Mouse (Mus musculus) urinary bladder, postnatal 36 days (tissue): Measurements from ENCODE around the gene H2-M10.3.
"Not testable (repeated sequence)": the region's sequence is repeated elsewhere in the genome, so short reads cannot be mapped to it uniquely, and the experiment has no call there.

Experiments
- DNase-seq, 2 experiments: peaks; one replicate each; pipeline ENCODE4 v3.0.0; 2022; ENCODE audit warnings: low spot score in 2 of 2, mixed read lengths in 1 of 2

The H2-M10.3 gene

GRCm38 (mm10) chr17:36368317-36368716, at the start of gene H2-M10.3:
TSS of gene H2-M10.3 (minus strand) at chr17:36368417.
- DNase-seq, result not testable (repeated sequence)

- no peak for DNase-seq
Measured at GRCm38 (mm10) chr17:36417416-36417815, 49.2 kb upstream of the H2-M10.3 start.

DNA sequence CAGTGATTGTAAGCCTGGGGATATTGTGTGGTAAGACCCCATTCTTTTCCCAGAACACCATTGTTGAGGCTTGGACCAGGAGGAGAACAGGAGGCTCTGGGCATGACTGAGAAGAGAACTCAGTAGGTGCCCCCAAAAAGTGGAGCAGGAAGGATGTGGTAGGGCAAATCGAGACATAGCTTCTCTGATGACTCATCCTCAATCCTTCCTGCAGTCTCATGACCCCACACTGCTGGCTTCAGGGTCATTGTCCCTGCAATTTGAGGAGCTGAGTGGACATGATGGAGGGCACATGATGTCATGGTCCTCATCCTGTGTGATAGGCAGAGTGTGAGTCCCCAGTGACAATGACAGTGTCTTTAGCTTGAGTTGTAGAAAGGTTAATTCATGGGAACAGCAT, 47.2 kb upstream of the H2-M10.3 start:
- DNase-seq, result no peak

GRCm38 (mm10) chr17:36414361-36414760, 46.1 kb upstream of the H2-M10.3 start:
- no peak for DNase-seq

GRCm38 (mm10) chr17:36389907-36390306, 21.7 kb upstream of the H2-M10.3 start:
- no peak for DNase-seq

- not testable (repeated sequence) for DNase-seq
Measured at GRCm38 (mm10) chr17:36362404-36362803, 5.8 kb downstream of the H2-M10.3 start.

DNA sequence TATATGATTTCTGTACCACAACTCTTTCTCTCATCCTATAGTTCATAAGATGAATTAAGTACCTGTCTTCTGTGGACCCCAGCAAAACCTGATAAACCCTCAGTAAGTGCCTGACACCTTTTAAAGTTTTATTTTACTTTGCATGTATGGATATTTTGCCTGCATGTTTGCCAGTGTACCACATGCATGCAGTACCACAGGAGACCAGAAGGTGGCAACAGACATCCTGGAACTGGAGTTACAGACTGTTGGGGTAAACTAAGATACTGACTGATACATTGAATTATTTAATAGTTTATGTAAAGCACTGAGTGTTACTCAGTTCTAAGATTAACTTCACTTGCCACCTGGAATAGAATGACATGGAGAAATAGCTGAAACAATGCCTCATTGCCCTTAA, 10.7 kb downstream of the H2-M10.3 start:
- DNase-seq, result peak; percentile 27 to 30

- no peak for DNase-seq
Measured at GRCm38 (mm10) chr17:36355763-36356162, 12.5 kb downstream of the H2-M10.3 start.

DNA sequence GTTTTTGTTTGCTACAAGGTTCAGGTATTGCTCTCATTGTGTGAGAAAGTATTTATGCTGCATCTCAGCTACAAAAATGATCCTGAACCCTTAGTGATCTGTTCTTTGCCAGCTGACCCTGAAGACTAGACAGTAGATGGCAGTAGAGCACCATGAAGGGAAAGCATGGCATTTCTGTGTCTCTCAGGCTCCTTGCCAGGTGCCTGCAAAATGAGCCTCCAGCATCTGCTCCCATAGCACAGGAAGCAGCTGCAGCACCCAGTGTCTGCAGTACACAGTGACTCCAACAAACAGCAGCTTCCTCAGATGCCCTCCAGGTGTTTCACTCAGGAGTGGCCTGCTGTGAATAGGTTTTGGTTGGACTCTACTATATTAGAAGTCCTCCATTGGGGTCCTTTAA, 12.9 kb downstream of the H2-M10.3 start:
- DNase-seq, result peak; percentile 8 to 23

DNA sequence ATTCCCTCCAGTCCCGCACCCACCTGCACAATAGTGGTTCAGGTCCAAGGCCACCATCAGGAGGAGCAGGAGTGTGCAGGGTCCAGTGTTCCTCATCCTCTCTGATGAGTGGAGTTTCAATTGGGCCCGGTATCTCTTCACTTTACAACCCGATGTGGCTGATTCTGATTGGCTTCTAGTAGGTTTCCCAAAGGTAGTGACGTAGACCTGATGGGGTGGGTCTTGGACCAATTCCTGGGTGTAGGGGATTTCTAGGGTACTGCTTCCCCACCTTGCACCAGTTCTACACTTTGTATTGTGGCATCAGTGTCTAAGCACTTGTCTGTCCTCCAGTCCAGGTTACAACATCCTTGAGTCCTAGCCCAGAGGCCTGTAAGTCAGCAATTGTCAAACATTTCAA, 42.2 kb downstream of the H2-M10.3 start, which contains the start of gene H2-M10.1:
TSS of gene H2-M10.1 (minus strand) at position 101 of the 400 bp plus-strand sequence.
- no peak for DNase-seq

DNA sequence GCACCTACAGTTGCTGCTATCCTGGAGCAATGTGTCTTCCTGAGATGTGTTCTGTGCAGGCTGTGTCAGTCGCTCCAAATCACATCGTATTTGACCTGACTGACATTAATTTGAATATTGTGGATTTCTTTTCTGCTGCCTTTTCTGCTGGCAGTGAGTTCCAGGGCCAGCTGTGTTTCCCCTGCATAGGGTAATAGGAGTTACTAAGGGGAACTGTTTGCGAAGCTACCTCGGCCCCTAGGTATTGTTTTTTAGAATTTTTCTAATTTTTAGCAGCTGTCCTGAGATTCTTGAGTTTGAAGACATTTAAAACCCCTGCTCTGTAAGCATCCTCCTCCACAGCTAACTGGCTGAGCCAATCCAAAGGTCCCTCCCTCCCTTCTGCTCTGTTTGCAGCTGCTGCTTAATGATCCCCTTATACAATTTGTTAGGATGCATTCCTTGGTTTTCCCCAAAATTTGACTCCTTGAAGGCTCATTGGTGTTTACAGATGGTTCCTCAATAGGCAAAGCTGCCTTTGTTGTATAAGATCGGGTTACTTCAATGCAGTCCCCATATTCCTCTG, 52.4 kb downstream of the H2-M10.3 start:
- no peak for DNase-seq

DNA sequence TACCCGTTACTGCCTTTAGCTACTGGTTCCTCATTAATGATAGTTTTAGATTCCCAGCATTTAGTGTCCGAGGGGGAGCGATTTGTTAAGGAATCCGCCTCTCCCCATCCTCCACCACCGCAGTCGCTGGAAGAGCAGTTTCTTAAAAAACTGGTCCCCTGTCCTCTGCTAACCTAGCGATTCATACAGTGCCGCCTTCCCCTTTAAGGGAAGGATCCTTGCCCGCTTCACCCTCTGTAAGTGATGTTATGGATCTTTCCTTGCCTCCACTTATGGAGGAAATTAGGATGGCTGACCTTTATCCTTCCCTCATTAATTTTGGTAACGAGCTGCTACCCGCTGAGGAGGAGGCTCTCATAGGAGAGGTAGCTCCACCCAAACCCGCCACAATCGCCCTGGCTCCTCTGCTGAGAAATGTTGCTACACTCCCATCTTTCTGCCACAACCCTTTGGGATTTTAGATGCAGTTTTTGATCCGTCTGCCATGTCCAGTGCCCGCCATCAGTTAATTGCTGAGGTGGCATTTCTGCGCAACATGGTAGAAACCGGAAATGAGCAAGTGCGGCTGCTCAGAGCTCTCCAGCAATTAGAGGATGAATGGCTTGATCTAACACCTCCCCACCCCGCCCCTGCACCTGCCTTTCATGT, 53.1 kb downstream of the H2-M10.3 start:
- peak; percentile 15 to 24 for DNase-seq
